Mouse (Mus musculus) gastrocnemius, postnatal 4 days (tissue): Measurements from ENCODE around the gene Nxph4. TPM values are rescaled to one million over a fixed set of nuclear protein-coding genes. Genes with fewer than 3 reads are reported as not detected.

ENCODE experiments used
- DNase-seq, 2 experiments: peaks; one replicate each; pipeline ENCODE4 v3.0.0; 2021 to 2022; ENCODE audit warnings: low spot score in 2 of 2, mixed read lengths in 2 of 2
- total RNA-seq, 2 experiments: library from RNA; stranded (reverse); gene quantifications; 2 replicates each; pipeline ENCODE4 v1.2.3; 2021

Gene Nxph4
- total RNA-seq, 2 experiments from 2014 or later = 1.9 to 2.2 TPM

DNA sequence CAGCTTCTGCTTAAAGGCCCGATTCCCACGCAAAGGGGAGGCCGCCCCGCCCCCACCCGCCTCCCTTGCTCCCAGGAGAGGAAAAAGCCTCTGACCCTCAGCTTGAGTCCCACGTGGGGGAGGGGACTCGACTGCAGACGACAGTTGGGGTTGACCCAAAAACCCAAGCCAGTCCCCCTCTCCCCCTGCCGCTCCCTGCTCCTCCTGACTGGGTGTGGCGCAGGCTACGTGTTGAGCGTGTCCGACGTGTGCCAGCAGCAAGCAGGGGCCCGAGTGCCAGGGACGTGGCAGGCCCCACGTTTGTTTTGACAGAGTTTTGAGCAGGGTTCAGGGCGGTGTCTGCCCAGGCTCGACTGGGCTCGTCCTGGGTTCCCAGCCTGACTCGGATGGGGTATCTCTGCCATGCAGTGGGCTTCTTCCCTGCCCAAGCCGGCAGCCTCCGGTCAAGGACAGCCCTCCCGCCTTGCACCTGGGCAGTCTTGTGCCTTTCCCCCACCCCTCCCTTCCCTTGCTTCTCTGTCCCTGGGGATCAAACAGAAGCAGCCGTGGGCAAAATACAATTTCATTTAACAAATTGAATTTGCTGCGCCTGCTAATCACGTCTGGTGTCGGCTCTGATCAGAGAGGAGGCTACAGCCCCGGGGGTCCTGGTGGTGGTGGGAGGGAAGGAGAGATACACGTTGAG is 17.6 kb downstream of the Nxph4 start:
- DNase-seq = peak in 1 of 2 experiments; percentile 51

DNA sequence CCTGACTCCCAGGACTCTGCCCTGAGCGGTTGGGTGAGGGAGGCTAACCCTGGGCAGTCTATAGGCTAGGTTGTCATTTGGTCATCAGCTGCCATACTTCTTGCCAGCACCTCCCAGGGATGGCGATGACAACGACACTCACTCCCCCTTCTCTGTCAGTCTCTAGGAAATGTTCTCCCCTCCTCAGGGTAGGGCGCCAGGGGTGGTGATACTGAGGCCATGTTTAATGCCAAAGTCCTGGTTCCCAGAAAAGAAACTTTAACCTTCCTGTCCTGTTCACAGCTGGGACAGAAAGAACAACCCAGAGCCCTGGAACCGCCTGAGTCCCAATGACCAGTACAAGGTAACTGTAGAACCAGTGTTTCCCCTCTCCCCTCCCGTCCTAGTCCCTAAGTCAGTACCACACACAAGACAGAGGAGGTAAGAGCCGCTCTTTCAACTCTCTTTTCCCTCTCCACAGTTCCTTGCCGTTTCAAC is 18.3 kb downstream of the Nxph4 start:
- no peak for DNase-seq

DNA sequence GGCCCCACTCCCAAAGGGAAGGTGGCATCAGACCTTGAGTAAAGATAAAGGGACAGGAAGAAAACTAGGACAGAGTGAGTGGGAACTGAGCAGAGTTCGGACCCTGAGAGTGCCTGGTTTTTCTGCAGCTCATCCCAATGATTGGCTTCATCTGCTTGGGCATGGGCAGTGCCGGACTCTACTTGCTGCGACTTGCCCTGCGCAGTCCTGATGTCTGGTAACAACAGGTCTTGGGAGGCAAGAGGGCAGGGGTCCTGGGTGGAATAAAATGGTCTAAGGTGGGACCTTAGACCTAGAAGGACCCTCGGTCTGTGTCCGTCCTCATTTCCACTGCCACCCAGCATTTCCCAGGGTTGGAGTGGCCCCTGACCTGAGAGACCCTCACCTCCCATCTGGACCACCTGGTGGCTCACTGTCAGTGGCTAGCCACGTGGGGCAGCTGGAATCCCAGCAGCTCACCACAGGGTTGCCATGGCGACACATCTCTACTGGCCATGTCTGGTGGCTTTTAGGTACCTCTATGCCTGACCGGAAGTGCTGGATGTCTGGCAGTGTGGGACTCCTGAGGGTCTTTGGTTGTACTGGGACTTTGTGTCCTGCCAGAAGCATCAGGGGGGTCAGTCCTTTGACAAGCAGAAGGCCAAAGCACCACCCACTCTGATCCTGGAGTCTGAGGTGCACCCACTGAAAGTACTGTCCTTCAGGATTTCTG is 18.9 kb downstream of the Nxph4 start:
- no peak for DNase-seq

DNA sequence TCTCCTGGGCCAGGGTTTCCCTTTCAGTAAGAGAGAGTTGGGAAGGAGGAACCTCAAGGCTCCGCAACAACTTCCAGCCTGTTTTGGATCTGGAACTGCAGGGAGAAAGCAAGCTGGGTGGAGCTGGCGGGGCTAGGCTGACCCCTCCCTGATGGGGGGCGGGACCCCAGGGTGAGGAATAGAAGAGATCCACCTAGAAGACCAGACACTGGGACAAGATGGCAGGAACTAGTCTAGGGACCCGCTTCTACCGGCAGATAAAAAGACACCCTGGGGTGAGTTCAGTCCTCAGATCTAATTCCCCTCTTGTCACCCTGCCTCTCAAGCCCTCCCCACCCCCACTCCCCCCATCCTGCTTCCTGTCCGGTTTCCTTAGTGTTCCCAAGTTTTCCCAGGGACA is 19.6 kb downstream of the Nxph4 start, which contains the start of gene Ndufa4l2:
Gene Ndufa4l2, plus strand, starts transcription at position 204 of the 400 bp plus-strand sequence.
- no peak for DNase-seq

DNA sequence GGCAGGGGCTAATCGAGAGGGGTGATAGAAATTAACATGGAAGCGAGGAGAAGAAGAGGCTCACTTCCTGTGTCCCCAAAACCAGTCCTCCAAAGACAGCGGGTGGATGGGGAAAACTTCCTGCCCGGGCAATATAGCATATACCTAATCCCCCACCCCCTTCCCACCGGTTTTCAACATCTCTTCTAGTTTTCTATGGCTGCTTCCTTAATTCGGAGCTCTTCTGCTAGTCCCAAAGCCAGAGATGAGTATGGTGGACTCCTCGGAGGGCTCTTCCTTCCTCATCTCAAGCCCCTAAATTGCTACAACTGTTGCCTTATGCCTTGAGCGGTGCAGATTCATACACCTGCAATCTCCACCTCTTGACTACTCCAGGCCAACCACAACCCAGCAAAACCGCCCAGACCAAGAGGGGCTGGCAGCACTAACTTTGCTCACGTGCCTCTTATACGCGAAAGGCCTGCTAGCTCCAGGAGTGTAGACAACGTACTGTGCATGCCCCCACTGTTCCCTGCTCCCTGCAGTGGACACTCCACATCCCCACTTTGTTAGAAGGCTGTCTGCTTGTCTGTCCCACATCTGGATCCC is 20.2 kb downstream of the Nxph4 start:
- DNase-seq = no peak

DNA sequence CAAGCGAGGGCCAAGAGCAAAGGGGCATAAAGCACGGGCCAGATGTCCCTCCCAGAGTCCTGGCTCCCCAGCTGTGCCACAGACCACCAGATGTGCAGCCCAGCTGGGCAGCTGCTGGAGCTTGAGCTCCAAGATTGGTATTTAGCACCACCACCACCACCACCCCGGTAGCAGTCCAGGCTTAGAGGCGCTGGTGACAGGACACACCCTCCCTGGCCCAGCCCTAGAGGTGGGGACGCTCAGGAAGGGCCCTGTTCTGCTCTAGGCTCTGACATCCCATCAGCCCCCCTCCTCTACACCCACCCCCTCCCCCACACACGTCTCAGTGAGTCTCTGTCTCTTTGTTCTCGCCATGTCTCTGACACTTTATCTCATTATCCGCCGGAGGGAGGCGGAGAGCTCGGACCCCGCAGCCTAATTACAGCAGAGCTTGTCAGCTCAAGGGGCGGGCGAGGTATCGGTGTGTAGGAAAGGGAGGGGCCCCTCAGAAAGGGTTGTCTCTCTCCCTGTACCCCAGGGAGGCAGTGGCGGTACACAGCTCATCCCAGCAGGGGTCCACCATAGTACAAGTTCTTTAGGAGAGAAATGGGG is 20.8 kb downstream of the Nxph4 start:
- DNase-seq = no peak

DNA sequence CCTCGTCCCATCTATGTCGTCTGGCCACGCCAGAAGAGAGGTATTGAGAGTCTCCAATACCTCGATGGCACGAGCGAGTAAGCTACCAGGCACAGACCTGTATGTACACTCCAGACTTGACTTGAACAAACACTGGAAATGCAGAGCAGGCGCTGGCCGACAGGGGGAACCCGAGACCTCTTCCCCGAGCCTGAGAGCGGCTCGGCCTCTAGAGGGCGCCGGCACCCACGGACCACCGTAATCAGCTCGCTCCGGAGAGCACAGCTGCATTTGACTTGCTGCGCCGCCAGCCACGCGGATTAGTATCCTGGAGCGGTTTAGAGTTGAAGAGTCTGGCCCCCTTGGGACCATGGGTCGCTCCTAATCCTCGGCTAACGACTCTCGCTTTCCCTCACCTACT is 21.5 kb downstream of the Nxph4 start:
- DNase-seq = peak; percentile 91 to 94

DNA sequence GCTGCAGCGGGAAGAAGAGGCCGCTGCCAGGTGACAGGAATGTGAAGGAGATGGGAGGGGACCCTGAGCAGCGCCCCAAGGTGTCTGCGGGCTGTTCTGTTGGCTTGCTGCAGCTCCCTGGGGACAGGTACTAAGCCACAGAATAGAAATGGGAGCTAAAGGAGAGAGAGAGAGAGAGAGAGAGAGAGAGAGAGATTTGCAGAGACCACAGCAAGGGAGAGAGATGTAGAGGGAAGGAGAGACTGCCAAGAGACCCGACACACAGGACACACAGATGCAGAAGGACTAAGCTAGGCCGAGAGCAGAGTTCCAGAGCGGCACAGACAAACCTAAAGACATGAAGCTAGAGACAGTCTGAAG is 22.1 kb downstream of the Nxph4 start:
- DNase-seq = no peak

DNA sequence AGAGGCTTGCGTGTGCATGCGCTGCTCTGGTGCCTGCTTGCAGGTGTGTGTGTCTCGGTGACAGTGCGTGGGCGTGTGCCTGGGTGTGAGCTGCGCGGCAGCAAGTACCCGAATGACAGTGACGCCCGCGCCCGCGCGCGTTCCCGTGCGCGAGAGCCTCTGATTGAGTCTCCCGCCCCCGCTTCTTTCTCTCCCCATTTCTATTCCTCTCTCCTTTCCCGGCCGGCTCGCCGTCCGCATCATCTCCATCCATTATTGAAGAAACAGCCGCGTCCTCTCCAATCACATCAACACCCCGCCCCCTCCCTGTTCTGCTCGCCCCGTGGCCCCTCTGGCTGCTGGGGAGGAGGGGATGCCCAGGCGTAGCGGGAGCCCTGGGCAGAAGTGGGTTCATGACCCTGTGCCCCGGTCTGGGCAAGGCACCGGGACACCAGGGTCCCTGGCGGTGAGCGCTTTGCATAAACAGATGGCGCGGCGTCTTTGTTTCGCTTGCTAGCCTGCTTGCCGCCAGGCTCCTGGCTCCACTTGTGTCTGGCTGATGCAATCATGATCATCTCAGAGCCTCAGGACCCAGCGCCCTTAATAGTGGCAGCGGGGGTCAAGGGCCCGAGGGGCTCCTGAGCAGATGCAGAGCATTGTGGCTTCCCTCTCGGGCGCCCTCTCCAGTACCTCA is 22.6 kb downstream of the Nxph4 start:
- peak in 1 of 2 experiments; percentile 48 for DNase-seq

DNA sequence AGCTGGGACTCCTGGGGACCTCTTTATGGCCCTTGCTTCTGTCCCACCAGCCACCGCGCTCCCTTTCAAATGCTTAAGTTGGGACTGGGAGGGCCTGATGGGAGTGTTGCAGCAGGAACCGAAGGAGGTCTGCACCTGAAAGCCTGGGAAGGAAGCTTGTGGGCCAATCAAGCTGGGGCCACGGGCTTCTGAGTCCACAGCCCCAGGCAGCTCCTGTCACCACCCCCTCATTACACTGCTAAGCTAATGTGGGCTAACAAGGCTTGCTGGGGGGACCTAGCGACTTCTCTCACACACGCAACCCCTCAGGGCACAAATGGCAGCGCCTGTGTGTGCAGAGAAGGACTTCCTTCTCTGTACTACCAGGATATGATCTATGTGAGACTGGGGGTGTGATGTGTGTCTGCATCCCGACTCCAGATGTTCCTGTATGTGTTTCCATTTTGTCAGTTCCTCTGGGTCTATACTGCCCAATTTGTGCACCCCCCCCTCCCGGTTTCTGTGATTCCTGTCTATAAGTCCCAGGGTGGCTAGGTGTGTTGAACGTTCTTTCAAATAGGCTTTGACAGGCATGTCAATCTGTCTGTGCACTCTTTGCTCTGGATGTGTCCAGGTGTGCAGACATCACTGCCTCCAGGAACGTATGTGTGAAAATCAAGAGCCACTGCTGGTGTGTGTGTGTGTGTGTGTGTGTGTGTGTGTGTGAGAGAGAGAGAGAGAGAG is 23.3 kb downstream of the Nxph4 start:
- DNase-seq = no peak

DNA sequence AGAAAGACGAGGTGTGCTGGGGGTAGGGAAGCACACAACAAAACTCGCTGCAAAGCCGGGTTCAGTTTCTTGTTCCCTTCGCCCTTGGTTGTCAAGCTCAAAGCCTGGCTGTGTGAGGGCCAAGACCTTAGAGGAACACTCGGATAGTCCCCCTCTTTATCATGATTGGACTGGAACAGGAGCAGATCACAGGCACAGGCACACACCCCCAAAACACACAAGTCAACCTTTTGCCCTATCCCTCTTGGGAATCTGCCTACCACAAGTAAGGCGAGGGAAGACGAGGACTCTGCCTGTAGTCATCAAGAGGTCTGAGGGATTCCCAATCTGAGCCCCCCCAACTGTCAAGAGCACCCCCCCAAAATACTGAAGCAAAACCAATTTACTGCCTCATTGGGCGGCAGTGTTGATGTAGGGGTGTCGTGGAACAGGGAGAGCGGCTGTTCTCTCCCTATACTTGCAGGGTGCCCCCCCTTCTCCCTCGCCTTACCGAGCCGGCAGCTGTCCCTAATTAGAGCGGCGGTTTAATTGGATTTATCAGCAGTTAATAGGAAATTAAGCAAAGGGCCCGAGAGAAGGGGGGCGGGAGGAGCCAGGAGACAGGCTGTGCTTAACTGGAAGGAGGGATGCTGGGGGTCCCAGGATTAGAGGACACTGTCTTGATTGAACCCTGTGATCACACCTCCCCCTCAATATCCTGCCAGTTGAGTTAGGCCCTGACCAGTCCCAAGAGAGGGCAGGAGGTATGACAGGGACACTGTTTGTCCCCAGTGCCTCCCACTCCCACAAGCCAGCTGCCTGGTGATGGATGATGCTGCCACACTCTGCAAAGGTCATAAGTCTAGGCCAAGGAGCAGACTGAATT is 24.3 kb downstream of the Nxph4 start:
- no peak for DNase-seq

DNA sequence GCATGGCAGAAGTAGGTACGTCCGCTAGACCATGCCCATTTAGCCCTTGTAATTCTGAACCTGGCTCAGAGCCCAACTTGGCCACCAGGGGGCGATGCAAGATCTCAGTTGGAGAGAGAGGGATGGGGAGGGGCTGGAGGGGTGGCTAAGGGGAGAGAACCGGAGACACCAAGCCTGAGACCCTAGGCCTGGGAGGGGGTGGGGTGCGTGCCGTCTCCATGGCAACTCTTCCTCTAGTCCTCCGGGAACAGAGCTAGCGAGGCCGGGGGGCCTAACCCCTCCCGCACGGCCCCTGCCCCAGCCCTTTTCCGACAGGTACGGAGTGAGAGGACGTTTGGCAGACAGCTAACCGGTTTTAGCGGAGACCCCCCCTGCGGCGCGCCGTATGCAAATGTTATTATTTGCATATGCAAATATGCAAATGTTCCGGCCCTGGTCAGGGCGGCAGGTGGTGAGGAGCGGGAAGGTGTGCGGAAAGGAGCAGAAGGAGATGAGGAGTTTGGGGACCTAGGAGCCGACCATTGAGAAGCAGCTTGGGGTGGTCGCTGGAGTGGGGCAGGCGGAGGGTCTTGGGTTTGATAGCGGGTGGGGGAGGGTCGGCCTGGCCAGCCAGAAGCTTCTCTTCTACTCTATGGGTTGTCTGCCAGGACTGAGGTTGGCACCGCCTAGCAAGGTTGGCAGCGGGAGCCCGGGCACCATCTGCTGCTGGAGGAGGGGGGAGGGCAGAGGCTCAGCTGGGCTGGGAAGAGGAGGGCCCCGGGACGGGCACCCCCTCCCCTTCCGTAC is 25.1 kb downstream of the Nxph4 start:
- peak; percentile 73 to 83 for DNase-seq

DNA sequence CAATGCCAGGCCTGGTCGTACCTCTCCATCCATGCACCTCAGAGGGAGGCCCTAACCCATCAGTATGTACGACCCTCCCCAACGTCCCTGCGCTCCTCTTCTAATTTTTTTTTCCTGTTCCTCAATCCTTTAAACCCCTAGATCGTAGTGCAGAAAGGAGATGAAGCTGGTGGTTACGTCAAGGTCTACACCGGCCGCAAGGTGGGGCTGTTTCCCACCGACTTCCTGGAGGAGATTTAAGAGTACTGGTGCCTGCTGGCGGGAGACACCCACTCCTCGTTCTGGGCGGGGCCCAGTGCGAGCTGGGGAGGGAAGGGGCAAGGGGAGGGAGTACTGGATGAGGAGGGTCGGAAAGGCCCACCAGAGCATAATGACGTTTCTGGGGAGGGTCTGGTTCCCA is 26.1 kb downstream of the Nxph4 start:
- DNase-seq = peak in 1 of 2 experiments; percentile 75

DNA sequence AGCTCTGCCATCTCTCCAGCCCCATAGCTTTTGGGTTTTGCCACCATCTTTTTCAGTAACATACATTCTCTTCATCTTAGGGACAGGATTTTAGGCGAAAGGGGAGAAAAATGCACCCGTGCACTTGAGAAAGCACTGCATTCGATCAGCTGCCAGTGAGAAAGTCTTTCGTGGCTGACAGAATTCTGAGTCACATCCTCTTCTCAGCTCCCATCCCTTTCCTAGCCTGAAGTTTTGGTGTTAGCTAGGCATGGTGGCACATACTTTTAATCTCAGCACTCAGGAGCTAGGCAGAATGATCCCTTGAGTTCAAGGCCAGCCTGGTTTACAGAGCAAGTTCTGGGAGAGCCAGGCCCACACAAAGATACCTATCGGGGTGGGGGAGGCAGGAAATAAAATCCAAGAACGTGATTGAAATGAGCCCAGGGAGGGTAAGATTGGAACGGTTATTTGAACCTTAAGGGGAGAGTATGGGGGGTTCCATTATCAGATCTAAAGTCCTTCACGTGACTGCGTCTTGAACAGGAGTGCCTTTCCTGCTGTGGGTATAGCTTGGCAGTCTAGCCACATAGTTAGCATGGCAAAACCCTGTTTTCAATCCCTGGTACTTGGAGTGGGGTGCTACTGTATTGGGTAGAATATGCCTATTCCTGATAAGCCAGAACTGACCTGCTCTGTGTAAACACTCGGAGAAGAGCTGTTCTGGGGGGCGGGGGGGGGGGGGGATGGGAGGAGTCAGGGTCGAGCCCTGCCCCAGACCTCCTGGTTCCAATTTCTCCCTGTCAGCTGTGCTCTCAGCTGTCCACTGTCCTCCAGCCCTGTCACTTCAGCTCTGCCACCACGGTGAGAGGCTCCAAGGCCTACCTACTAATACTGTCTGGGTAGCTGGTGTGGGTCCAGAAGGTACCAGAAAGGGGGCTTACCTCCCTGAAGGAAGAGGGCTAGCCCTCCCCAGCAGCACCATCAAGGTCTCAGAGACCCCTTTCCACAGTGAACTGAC is 33.2 kb downstream of the Nxph4 start, which contains the start of gene Stac3:
Gene Stac3, plus strand, starts transcription at position 793 of the 1,000 bp plus-strand sequence.
- no peak for DNase-seq

DNA sequence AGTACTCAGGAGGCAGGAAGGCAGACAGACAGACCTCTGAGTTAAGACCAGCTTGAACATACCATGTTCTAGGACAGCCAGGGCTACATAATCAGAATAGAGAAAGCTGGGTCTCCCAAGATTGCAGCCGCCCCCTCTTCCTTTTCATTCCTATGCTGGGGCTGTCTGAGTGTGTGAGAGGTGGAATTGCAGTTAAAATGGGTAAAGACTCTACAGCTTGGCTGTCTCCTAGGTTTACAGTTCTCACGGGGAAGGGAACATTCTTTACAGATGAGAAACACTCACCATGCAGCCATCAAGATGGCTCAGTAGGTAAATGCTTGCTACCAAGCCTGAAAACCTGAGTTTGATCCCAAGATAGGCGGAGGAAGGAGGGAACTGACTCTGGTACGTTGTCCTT is 34.3 kb downstream of the Nxph4 start:
- no peak for DNase-seq

DNA sequence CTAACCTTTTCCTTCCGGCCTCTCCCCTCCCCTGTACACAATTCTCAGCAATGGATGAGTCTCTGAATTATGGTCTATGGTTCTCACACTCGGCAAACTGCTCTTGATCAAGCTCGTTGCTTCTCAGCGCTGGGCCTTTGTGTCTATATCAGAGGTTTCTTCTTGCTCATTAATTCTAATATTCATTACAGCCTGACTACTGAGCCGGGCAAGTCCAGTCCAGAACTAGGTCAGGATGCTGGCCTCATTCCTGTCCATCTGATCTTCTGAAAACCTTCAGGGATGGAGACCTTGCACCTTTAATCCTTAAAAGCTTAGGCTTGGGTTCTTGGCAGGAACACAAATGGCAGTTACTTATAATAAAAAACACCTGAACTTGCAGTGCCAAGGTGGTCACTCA is 34.8 kb downstream of the Nxph4 start:
- DNase-seq = no peak

DNA sequence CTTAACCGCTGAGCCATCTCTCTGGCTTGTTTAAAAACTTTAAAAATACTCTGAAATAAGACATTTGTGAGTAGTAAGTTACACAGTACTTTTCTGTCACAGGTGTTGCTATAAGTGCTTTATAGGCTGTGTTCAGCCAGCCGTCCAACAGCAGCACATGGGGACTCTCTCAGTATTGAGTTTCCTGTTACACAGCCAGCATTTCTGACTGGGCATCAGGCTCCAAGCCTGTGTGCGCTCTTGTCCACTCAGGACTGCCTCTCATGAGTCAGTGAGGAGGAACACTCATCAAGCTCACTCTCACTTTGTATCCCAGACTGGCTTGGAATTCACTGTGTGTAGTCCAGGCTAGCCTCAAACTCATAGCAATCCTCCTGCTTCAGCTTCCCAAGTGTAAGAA is 38.2 kb downstream of the Nxph4 start:
- no peak for DNase-seq

DNA sequence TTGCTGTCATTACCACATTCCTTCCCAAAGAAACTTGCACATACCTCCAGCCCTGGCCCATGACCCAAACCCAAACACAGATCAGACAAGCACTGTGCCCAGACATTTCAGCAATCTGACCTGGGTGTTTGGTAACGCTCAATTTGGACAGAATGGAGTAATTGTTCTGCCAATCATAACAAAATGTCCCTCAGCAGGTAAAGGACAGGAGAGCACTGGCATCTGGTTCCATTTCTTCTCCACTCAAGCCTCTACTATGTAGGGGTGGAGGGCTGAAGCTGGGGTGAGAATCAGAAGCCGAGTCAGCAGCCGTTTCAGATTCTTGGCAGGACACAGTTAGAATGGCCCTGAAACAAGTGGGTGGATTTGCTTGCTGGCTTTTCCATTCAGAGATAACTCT is 42.2 kb downstream of the Nxph4 start:
- no peak for DNase-seq
